Mouse (Mus musculus) v-Abl transformed pro-B cells (cell line): Measurements from ENCODE around the gene Bloc1s1.

ENCODE experiments used
- in situ Hi-C, 2 experiments: fragments of 400-800 bp; cut with MboI; formaldehyde crosslinking; loops; one replicate each; pipeline ENCODE4 v1.15.1; 2025; ENCODE audit not compliant: unreplicated experiment in 2 of 2

The Bloc1s1 gene

GRCm38 (mm10) chr10:128910066-128910841 lies 13.6 kb downstream of the Bloc1s1 start:
- in situ Hi-C loops = no loop called here

- in situ Hi-C loops = no loop called here
These were observed 14.2 kb downstream of the Bloc1s1 start for GRCm38 (mm10) chr10:128909567-128910028.

GRCm38 (mm10) chr10:128908778-128909448 lies 14.9 kb downstream of the Bloc1s1 start:
- in situ Hi-C loops = no loop called here

GRCm38 (mm10) chr10:128904812-128905211 lies 19.0 kb downstream of the Bloc1s1 start:
- in situ Hi-C loops = no loop called here

DNA sequence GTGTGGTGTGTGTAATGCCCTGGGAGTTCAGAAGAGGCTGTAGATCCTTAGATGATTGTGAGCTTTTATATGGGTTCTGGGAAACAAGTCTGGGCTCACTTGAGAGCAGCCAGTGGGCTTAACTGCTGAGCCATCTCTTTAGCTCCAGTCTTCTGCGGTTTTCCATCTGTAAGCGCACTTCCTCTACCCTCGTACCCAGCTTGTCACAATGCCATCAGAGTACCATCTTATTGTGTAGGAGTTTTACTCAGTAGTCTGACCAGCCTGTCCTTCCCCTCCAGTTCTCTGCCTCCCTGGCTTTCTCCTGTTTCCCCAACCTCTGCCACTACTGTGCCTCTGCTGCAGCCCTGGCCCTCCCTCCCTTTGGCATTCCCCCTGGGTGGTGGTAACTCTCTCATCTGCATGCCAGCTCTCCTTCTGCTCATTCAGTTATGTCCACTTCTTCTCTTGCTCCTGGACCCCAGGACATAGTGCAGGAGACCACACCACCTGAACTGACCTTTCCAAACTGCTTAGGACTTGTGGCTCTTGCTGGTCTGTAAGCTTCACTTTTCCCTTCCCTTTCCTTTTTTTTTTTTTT lies 21.3 kb downstream of the Bloc1s1 start:
- in situ Hi-C loops = no loop called here

- in situ Hi-C loops = no loop called here
These were observed 22.4 kb downstream of the Bloc1s1 start for GRCm38 (mm10) chr10:128901409-128901808.

GRCm38 (mm10) chr10:128900698-128901097 lies 23.1 kb downstream of the Bloc1s1 start, which contains the start of gene Cd63:
Gene Cd63 (plus strand): TSS chr10:128900989.
- in situ Hi-C loops = no loop called here

GRCm38 (mm10) chr10:128899759-128900490 lies 23.9 kb downstream of the Bloc1s1 start:
- in situ Hi-C loops = loop anchor here (5.0 to 25.0 kb wide), 6 partner anchors 53 to 563 kb away; partner anchors contain the start of gene Cs (in 1 of the 2)

DNA sequence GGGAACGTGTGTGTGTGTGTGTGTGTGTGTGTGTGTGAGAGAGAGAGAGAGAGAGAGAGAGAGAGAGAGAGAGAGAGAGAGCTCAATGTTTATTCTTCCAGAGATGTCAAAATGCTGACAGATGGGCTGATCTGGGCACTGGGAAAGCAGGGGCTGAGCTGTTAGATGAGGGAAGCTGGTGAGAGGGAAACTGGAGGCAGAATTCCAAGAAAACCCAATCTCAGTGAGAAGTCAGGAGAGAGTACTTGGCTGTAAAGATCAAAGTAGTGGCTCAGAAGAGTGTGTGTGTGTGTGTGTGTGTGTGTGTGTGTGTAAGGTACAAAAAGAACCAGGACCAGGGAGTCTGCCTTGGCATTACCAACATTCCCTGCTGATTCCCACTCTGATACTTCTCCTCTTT lies 26.3 kb downstream of the Bloc1s1 start:
- in situ Hi-C loops = loop anchor here (5.0 to 25.0 kb wide), 6 partner anchors 50 to 560 kb away; partner anchors contain the start of gene Cs (in 1 of the 2)

DNA sequence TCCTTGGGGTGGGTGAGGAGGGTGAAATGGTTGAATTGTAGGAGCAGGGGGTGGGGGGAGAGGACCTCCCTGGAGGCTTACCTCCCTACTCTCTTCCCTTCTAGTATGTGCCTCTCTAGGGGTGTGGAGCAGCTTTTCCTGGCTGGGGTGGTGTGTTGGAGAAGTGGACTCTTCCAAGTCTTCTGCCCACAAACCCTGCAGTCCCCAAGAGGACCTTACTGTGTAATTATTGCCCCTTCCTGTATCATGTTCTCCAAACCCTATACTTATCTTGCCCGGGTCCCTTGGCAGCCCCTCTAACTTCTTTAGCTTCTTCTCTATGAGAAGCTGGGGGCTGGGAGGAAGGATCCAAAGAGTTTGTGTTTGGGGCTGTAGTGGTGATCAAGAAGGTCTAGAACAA lies 27.0 kb downstream of the Bloc1s1 start:
- in situ Hi-C loops = loop anchor here (5.0 to 25.0 kb wide), 6 partner anchors 50 to 560 kb away; partner anchors contain the start of gene Cs (in 1 of the 2)

GRCm38 (mm10) chr10:128895952-128896693 lies 27.7 kb downstream of the Bloc1s1 start:
- in situ Hi-C loops = loop anchor here (5.0 to 25.0 kb wide), 6 partner anchors 49 to 559 kb away; partner anchors contain the start of gene Cs (in 1 of the 2)

DNA sequence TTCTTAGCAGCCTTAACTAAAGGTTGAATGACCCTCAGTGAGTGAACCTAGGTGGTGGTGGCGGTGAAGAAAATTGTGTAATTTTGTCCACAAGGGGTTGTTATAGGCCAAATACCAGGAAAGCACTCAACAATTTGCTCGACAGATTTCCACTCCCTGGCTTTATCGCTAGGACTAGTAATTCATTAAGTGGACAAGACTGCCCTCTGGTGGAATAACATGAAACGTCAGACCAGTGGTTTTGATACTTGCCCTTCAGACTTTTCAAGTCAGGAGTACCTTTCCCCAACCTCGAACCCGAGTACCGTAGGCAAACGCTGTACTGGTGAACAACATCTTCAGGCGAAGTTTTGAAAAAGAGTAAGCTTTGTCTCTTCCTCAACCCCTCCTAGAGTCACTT lies 28.4 kb downstream of the Bloc1s1 start:
- in situ Hi-C loops = loop anchor here (5.0 to 25.0 kb wide), 6 partner anchors 48 to 558 kb away; partner anchors contain the start of gene Cs (in 1 of the 2)

DNA sequence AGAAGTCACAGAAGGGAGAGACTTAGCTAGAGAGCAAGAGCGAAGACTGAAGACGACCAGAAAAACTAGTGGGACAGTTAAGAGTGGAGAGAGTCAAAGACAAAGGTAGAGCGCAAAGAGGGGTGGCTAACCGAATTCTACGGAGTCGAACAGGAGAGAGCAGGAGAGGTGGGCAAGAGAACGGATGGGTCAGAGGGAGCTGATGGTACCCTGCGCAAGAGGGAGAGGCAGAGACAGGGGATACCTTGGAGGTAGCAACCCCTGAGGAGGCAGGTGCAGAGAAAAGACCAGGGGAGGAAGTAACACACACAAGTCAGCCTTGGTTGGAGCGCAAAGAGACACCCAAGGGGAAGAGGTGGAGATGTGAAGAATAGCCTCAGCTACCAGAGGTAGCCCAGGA lies 31.6 kb downstream of the Bloc1s1 start:
- in situ Hi-C loops = loop anchor here (10.0 to 25.0 kb wide), 3 partner anchors 277 to 555 kb away; partner anchors contain the start of gene Cs (in 1 of the 2)

DNA sequence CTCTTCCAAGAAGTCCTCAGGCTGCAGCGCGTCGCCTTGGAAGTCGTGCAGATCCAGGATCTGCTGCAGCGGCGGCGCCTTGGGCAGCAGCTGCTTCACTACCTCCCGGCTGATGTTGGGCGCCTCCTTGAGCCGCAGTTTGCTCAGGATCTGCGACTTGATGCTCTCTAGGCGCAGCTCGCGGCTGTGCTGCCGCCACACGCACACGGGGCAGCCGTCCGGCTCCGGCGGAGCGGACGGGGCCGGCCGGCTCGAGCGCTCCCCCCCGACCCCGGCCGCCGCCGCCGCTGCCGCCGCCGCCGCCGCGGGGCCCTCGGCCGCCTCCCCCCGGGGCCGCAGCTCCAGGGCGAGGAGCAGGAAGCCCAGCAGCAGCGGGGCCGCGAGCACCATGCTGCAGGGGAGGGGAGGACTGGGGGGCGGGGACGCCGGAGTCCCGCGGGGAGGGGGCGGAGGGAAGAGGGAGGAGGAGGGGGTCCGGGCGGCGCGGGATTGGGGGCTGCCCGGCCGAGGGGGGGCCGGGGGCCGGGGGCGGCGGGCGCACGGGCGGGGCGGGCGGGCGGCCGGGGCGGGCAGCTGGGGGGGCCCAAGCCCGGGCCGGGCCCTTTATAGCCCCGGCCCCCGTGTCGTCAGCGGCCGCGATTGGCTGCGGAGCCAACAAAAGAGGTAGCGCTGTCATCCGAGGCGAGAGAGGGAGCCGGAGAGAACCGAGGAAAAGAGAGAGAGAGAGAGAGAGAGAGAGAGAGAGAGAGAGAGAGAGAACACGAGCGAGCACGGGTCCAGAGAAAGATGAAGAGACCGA lies 32.3 kb downstream of the Bloc1s1 start, which contains the start of gene Gdf11:
TSS of gene Gdf11 (minus strand) at position 423 of the 799 bp plus-strand sequence.
- in situ Hi-C loops = loop anchor here (10.0 to 25.0 kb wide), 3 partner anchors 277 to 554 kb away; partner anchors contain the start of gene Cs (in 1 of the 2)

DNA sequence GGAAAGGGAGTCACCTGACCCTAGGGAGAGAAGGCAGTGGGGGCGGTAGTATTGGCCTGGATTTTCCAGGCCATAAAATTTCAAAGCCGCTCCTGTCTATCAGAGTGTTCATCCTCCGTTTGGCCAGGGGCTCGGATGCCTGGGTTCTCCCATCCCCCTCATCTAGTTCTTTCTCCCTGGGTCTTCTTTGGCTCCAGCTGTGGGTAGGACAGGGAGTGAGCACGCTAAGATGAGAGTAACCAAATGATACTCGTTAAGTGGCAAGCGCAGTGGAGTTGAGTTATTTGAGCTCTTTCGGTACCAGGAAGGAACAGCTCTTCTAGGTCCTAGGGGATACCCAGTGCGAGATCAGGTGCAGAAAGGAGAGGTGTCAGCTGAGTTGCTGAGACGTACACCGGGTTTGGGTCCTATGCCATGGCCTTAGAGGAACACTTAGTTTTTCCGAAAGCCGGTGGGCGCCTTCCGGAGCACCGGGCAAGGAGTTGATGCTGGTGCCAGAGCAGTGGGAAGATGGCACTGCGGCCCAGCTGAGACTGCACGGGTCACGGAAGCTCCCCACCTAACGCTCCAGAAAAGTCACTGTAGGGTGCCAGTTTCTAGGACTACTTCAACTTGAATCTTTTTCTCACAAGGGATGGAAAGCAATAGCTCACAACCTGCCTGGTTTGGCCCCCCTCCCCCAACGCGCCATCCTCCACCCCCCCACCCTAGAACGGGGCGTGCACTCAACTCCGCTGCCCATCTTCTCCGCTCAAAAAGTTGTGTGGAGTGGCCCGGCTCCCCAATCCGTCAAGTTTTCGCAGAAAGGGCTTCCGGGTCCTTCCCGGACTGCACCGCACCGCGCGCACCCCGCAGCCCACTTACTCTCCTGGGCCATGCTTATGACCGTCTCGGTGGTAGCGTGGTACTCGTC lies 33.2 kb downstream of the Bloc1s1 start:
- in situ Hi-C loops = loop anchor here (10.0 to 25.0 kb wide), 3 partner anchors 276 to 553 kb away; partner anchors contain the start of gene Cs (in 1 of the 2)

DNA sequence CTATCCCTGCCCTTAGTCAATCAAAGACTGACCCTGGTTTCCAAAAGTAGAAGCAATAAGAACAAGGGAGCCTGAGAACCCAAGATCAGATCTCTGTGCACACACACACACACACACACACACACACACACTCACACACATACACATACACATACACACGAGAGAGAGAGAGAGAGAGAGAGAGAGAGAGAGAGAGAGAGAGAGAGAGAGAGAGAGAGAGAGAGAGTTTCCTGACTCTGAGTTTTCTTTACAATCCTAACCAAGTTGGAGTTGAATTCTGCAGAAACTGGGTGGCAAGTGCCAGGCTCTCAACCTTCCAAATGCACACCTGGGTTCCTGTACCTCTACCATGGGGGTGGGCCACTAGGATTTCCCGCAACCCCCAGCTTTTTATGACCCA lies 34.0 kb downstream of the Bloc1s1 start:
- in situ Hi-C loops = loop anchor here (10.0 to 25.0 kb wide), 3 partner anchors 275 to 553 kb away; partner anchors contain the start of gene Cs (in 1 of the 2)
